Mouse (Mus musculus) embryonic facial prominence, embryonic 15.5 days (tissue): ENCODE data around the gene Ren1. TPM values are rescaled to one million over a fixed set of nuclear protein-coding genes. Genes with fewer than 3 reads are reported as not detected.

Experiments
- ATAC-seq: fragments of 200-750 bp; cut with Nextera tagmentation; 2 replicates; pipeline ENCODE4 v1.8.0; 2017; ENCODE audit warnings: low read depth, moderate TSS enrichment; ENCODE audit not compliant: insufficient number of reproducible peaks, low FRiP score, low TSS enrichment
- H3K27ac ChIP-seq: fragments of 300-500 bp; sonication (generic); replicated peaks from 2 replicates; pipeline ENCODE4 v1.5.1; 2015; ENCODE audit warnings: mild to moderate bottlenecking, inconsistent platforms
- H3K27me3 ChIP-seq: fragments of 300-500 bp; sonication (generic); 2 replicates; pipeline ENCODE4 v1.6.1; 2015; ENCODE audit warnings: inconsistent platforms
- H3K36me3 ChIP-seq: fragments of 300-500 bp; sonication (generic); 2 replicates; pipeline ENCODE4 v1.6.1; 2015; ENCODE audit warnings: mild to moderate bottlenecking, inconsistent platforms
- H3K4me1 ChIP-seq: fragments of 300-500 bp; sonication (generic); 2 replicates; pipeline ENCODE4 v1.6.1; 2015; ENCODE audit warnings: inconsistent platforms
- H3K4me2 ChIP-seq: fragments of 300-500 bp; sonication (generic); replicated peaks from 2 replicates; pipeline ENCODE4 v1.6.1; 2015; ENCODE audit warnings: mild to moderate bottlenecking, inconsistent platforms
- H3K4me3 ChIP-seq: fragments of 300-500 bp; sonication (generic); replicated peaks from 2 replicates; pipeline ENCODE4 v1.5.1; 2015; ENCODE audit warnings: mild to moderate bottlenecking, inconsistent platforms
- H3K9ac ChIP-seq: fragments of 300-500 bp; sonication (generic); 2 replicates; pipeline ENCODE4 v1.6.1; 2015; ENCODE audit warnings: inconsistent platforms
- H3K9me3 ChIP-seq: fragments of 300-500 bp; sonication (generic); replicated peaks from 2 replicates; pipeline ENCODE4 v1.6.1; 2016; ENCODE audit warnings: inconsistent platforms
- WGBS: fragments of 180-500 bp; shearing (Covaris S2); methylation state at CpG from one replicate; pipeline ENCODE4 v1.1.7; 2015; 5-methylcytosine and 5-hydroxymethylcytosine counted together
- polyA plus RNA-seq: library from polyadenylated mRNA; unstranded; fragments of >200 nt; fragmentation: Nextera tagmentation; extraction: Ambion mirVana; gene quantifications from 2 replicates; pipeline ENCODE4 v1.2.1, GENCODE M21; 2015

The Ren1 gene
- polyA plus RNA-seq, 1 experiment from 2014 or later = 0.16 TPM

GRCm38 (mm10) chr1:133344357-133344756, 6.0 kb upstream of the Ren1 start:
- Histone ChIP-seq H3K9ac (no peak overlapping the region), H3K27me3 (no peaks in the 10 kb centered on the region), H3K4me3 (no peak overlapping the region), H3K4me2 (no peak overlapping the region), H3K4me1 (no peaks in the 10 kb centered on the region), H3K9me3 (no peaks in the 10 kb centered on the region), H3K27ac (no peak overlapping the region), H3K36me3 (no peaks in the 10 kb centered on the region)
- WGBS = 80% methylated on average over 2 of the region's 2 CpGs
- no peak for ATAC-seq

DNA sequence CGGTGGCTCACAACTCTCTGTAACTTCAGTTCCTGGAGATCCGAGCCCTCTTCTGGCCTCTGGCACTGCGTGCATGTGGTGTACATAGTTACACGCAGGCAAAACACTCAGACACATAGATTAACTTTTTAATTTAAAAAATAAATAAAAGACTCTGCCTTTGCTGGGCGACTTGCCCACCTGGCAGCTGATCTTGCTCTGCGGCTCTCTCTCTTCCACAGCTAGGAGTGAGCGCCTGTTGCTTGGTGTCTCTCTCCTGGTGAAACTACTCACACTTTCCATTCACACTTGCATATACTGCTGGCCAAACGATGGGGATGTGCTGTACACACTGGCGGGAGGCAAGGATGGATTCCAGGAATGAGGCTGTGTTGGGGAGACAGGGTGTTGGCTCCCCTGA, 3.8 kb upstream of the Ren1 start:
- no peak for ATAC-seq
- 83% methylated on average over 9 of the region's 9 CpGs for WGBS
- H3K4me2 ChIP-seq = no peak overlapping the region
- no peaks in the 10 kb centered on the region for H3K27me3 ChIP-seq
- H3K27ac ChIP-seq = no peak overlapping the region
- H3K36me3 ChIP-seq = no peaks in the 10 kb centered on the region
- no peak overlapping the region for H3K9ac ChIP-seq
- no peak overlapping the region for H3K4me3 ChIP-seq
- H3K4me1 ChIP-seq = no peaks in the 10 kb centered on the region
- no peaks in the 10 kb centered on the region for H3K9me3 ChIP-seq

DNA sequence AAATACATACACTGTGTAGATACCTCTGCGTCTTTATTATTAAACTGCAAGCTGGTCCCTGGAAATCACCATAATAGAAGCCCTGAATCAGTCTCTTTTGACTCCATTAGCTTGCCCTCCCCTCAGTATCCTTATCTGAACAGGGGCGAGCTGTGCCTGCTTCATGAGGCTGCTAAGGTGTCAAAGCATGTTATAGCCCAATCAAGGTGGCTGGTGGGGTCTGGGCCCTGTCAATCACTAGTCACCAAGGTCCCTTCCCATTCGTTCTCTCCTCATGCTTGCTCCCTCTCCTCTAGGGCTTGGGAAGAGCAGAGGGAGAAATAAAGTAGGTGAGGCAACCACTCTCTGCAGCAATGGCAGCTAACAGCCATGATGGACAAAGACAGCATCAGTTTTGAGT, 3.1 kb upstream of the Ren1 start:
- H3K36me3 ChIP-seq = no peaks in the 10 kb centered on the region
- no peaks in the 10 kb centered on the region for H3K4me1 ChIP-seq
- no peaks in the 10 kb centered on the region for H3K9me3 ChIP-seq
- H3K27me3 ChIP-seq = no peaks in the 10 kb centered on the region
- H3K27ac ChIP-seq = no peak overlapping the region
- no peak for ATAC-seq
- 72% methylated on average over 3 of the region's 3 CpGs for WGBS
- H3K9ac ChIP-seq = no peak overlapping the region
- no peak overlapping the region for H3K4me3 ChIP-seq
- no peak overlapping the region for H3K4me2 ChIP-seq

GRCm38 (mm10) chr1:133347693-133348520, 2.4 kb upstream of the Ren1 start:
- H3K9ac ChIP-seq = no peak overlapping the region
- WGBS = 70% methylated on average over 11 of the region's 11 CpGs
- H3K4me1 ChIP-seq = no peaks in the 10 kb centered on the region
- no peak overlapping the region for H3K4me3 ChIP-seq
- no peak for ATAC-seq
- no peaks in the 10 kb centered on the region for H3K9me3 ChIP-seq
- H3K4me2 ChIP-seq = no peak overlapping the region
- no peaks in the 10 kb centered on the region for H3K27me3 ChIP-seq
- no peaks in the 10 kb centered on the region for H3K36me3 ChIP-seq
- no peak overlapping the region for H3K27ac ChIP-seq

- 35% methylated on average over 9 of the region's 9 CpGs for WGBS
- H3K9ac ChIP-seq = no peak overlapping the region
- no peaks in the 10 kb centered on the region for H3K9me3 ChIP-seq
- H3K27me3 ChIP-seq = no peaks in the 10 kb centered on the region
- no peak for ATAC-seq
- H3K4me1 ChIP-seq = peaks cover 4% of the 10 kb centered on the region; the same call in 1 of the 2 replicates
- H3K4me3 ChIP-seq = no peak overlapping the region
- H3K4me2 ChIP-seq = no peak overlapping the region
- no peak overlapping the region for H3K27ac ChIP-seq
- no peaks in the 10 kb centered on the region for H3K36me3 ChIP-seq
Measured at GRCm38 (mm10) chr1:133351762-133352161, 1.5 kb downstream of the Ren1 start.

GRCm38 (mm10) chr1:133353371-133353809, 3.1 kb downstream of the Ren1 start:
- Histone ChIP-seq H3K27ac (no peak overlapping the region), H3K27me3 (no peaks in the 10 kb centered on the region), H3K4me3 (no peak overlapping the region), H3K4me2 (no peak overlapping the region), H3K36me3 (no peaks in the 10 kb centered on the region), H3K4me1 (peaks cover 4% of the 10 kb centered on the region; the same call in 1 of the 2 replicates), H3K9ac (no peak overlapping the region), H3K9me3 (no peaks in the 10 kb centered on the region)
- ATAC-seq = peak; percentile 40; the same call in 1 of the 2 replicates
- 39% methylated on average over 12 of the region's 12 CpGs for WGBS

GRCm38 (mm10) chr1:133355469-133355868, 5.2 kb downstream of the Ren1 start:
- ATAC-seq = no peak
- Histone ChIP-seq H3K27ac (no peak overlapping the region), H3K9ac (no peak overlapping the region), H3K36me3 (no peaks in the 10 kb centered on the region), H3K4me1 (peaks cover 4% of the 10 kb centered on the region; the same call in 1 of the 2 replicates), H3K27me3 (no peaks in the 10 kb centered on the region), H3K4me3 (no peak overlapping the region), H3K4me2 (no peak overlapping the region), H3K9me3 (no peaks in the 10 kb centered on the region)
- WGBS = 37% methylated on average over 5 of the region's 5 CpGs

DNA sequence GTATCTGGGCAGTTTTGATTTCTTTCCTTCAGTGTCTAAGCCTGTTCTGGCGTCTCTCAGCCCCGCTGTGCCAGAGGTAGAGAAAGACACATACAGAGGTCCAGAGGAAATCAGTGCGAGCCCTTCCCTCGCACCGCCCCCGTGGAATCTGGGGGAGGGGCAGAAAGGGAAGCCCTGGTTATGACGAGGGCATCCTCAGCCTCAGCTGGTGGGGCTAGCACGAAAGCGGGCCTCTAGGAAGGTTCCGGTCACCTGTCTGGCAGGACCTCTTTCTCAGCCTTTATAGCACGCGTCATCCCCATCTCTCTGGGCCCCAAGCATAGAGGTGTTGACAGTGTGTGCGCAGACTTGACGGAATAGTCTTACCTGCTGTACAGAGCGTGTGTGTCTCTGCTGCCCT, 5.6 kb downstream of the Ren1 start:
- Histone ChIP-seq H3K36me3 (no peaks in the 10 kb centered on the region), H3K27me3 (no peaks in the 10 kb centered on the region), H3K9me3 (no peaks in the 10 kb centered on the region), H3K4me1 (peaks cover 4% of the 10 kb centered on the region; the same call in 1 of the 2 replicates), H3K27ac (no peak overlapping the region), H3K4me3 (no peak overlapping the region), H3K4me2 (no peak overlapping the region), H3K9ac (no peak overlapping the region)
- WGBS = 45% methylated on average over 15 of the region's 15 CpGs
- ATAC-seq = no peak

DNA sequence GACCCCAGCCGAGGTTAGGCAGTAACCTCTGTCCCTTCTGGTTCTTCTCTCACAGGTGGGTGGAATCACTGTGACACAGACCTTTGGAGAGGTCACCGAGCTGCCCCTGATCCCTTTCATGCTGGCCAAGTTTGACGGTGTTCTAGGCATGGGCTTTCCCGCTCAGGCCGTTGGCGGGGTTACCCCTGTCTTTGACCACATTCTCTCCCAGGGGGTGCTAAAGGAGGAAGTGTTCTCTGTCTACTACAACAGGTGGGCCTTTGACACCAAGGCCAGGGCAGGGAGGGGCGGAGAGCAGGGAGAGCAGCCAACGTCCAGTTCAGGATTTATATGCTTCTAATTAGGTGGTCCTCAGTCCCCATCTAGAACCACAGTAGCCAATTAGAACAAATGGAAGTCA, 6.0 kb downstream of the Ren1 start:
- Histone ChIP-seq H3K4me1 (peaks cover 4% of the 10 kb centered on the region; the same call in 1 of the 2 replicates), H3K9ac (no peak overlapping the region), H3K4me2 (no peak overlapping the region), H3K4me3 (no peak overlapping the region), H3K27me3 (no peaks in the 10 kb centered on the region), H3K9me3 (no peaks in the 10 kb centered on the region), H3K27ac (no peak overlapping the region), H3K36me3 (no peaks in the 10 kb centered on the region)
- 57% methylated on average over 8 of the region's 8 CpGs for WGBS
- ATAC-seq = no peak

DNA sequence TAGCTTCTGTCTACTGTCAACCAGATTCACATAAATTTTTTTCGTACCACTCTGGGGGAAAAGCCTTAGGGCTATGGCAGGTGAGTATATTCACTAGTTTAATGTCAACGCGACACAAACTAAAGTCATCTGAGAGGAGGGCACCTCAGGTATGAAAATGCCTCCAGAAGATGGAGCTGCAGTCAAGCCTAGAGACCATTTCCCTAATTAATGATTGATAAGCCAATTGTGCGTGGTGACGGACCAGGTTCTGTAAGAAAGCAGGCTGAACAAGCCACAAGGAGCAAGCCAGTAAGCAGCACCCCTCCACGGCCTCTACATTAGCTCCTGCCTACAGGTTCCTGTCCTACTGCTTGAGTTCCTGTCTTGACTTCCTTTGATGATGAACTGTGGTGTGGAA, 10.7 kb downstream of the Ren1 start:
- ATAC-seq = no peak
- Histone ChIP-seq H3K27me3 (peaks cover 16% of the 10 kb centered on the region), H3K9ac (no peak overlapping the region), H3K4me2 (no peak overlapping the region), H3K4me3 (no peak overlapping the region), H3K4me1 (peaks cover 10% of the 10 kb centered on the region; the same call in 1 of the 2 replicates), H3K9me3 (no peaks in the 10 kb centered on the region), H3K27ac (no peak overlapping the region), H3K36me3 (no peaks in the 10 kb centered on the region)
- WGBS = 85% methylated on average over 6 of the region's 6 CpGs

- H3K27ac ChIP-seq = no peak overlapping the region
- WGBS = 85% methylated on average over 5 of the region's 5 CpGs
- H3K4me1 ChIP-seq = peaks cover 14% of the 10 kb centered on the region; the same call in 1 of the 2 replicates
- ATAC-seq = no peak
- H3K27me3 ChIP-seq = peaks cover 21% of the 10 kb centered on the region
- no peak overlapping the region for H3K4me3 ChIP-seq
- no peak overlapping the region for H3K9ac ChIP-seq
- no peaks in the 10 kb centered on the region for H3K9me3 ChIP-seq
- no peak overlapping the region for H3K4me2 ChIP-seq
- no peaks in the 10 kb centered on the region for H3K36me3 ChIP-seq
Measured at GRCm38 (mm10) chr1:133362103-133362502, 11.8 kb downstream of the Ren1 start.
